Mouse (Mus musculus) megakaryocyte-erythroid progenitor cell, adult 5 weeks (primary cell): Measurements from ENCODE around the gene 5730507C01Rik. TPM values are rescaled to one million over a fixed set of nuclear protein-coding genes. Genes with fewer than 3 reads are reported as not detected.

Experiments used
- polyA plus RNA-seq: library from polyadenylated mRNA; stranded (reverse); fragments of >175 nt; gene quantifications from 2 replicates; pipeline ENCODE4 v1.2.3, GENCODE M21; 2012

5730507C01Rik gene
- not detected in 2 replicates for polyA plus RNA-seq

GRCm38 (mm10) chr12:18514171-18514570 is at the start of gene 5730507C01Rik:
Gene 5730507C01Rik (plus strand): TSS chr12:18514510.

